Mouse (Mus musculus) liver, adult 2 months (tissue): ENCODE data around the gene Fam20b.

ENCODE experiments used
- CTCF ChIP-seq: fragments of 200-500 bp; IDR thresholded peaks from 2 replicates; pipeline ENCODE4 v1.5.1; 2011; ENCODE audit warnings: low read depth, low read length, control low read depth
- POLR2A ChIP-seq: fragments of 200-500 bp; IDR thresholded peaks from 2 replicates; pipeline ENCODE4 v1.6.1; 2011; ENCODE audit warnings: low read length, control low read depth; ENCODE audit not compliant: insufficient read depth; ENCODE audit errors: extremely low read depth

- TF ChIP-seq POLR2A (no peak), CTCF (no peak)
Observed at GRCm38 (mm10) chr1:156734019-156734418, 15.1 kb upstream of the Fam20b start.
